In genomic region chr19:36922936-36923335, GRCm38 (mm10) we compare ENCODE assay signal across 25 mouse cellular contexts.
"Had no signal": no experiment of that assay in that cellular context is flagged by ENCODE, and none has a peak within 500 bp of the region (broad histone marks: within the 10 kb centered on the region; RNA-seq: fewer than 3 reads in every experiment).

No protein-coding gene starts in this region.

- H3K9me3 ChIP-seq: intestine, embryonic 15.5 days; limb, embryonic 12.5 days; limb, embryonic 15.5 days; megakaryocyte, embryonic 14.5 days; midbrain, embryonic 10.5 days; midbrain, embryonic 13.5 days; neural tube, embryonic 13.5 days; stomach, embryonic 15.5 days had no signal

- H3K4me3 ChIP-seq: intestine, embryonic 15.5 days; layer of hippocampus, adult 2 months; left cerebral cortex, adult 2 months; limb, embryonic 12.5 days; limb, embryonic 15.5 days; megakaryocyte, embryonic 14.5 days; midbrain, embryonic 10.5 days; midbrain, embryonic 13.5 days; myocyte; neural tube, embryonic 13.5 days; stomach, embryonic 15.5 days had no signal

- ATAC-seq: intestine, embryonic 15.5 days; liver, postnatal 0 days; midbrain, embryonic 13.5 days; midbrain, embryonic 16.5 days had no signal

- DNase-seq: kidney, adult 18-20 months; kidney, adult 9 months; kidney, postnatal 14 days; kidney, postnatal 4 days; layer of hippocampus, postnatal 36 days; left cerebral cortex, postnatal 4 days; liver, postnatal 0 days; retina, postnatal 1 day; right cerebral cortex, postnatal 25 days; spleen, adult 18-20 months; thymus, postnatal 25 days had no signal

- H3K36me3 ChIP-seq: intestine, embryonic 15.5 days; limb, embryonic 12.5 days; limb, embryonic 15.5 days; midbrain, embryonic 10.5 days; midbrain, embryonic 13.5 days; neural tube, embryonic 13.5 days; stomach, embryonic 15.5 days had no signal

- H3K27ac ChIP-seq: intestine, embryonic 15.5 days; layer of hippocampus, adult 2 months; left cerebral cortex, adult 2 months; limb, embryonic 12.5 days; limb, embryonic 15.5 days; liver, embryonic 14.5 days; midbrain, embryonic 10.5 days; midbrain, embryonic 13.5 days; neural tube, embryonic 13.5 days; stomach, embryonic 15.5 days had no signal

- H3K27me3 ChIP-seq: intestine, embryonic 15.5 days; limb, embryonic 12.5 days; limb, embryonic 15.5 days; stomach, embryonic 15.5 days had no signal

- H3K4me2 ChIP-seq: intestine, embryonic 15.5 days; limb, embryonic 12.5 days; limb, embryonic 15.5 days; liver, embryonic 11.5 days; midbrain, embryonic 13.5 days; neural tube, embryonic 13.5 days; stomach, embryonic 15.5 days had no signal

- H3K9ac ChIP-seq: intestine, embryonic 15.5 days; limb, embryonic 12.5 days; limb, embryonic 15.5 days; liver, embryonic 14.5 days; liver, postnatal 0 days; midbrain, embryonic 13.5 days; neural tube, embryonic 13.5 days; stomach, embryonic 15.5 days had no signal
